Mouse (Mus musculus) liver, adult 2 months (tissue): ENCODE data around the gene Nppc. TPM values are rescaled to one million over a fixed set of nuclear protein-coding genes. Genes with fewer than 3 reads are reported as not detected.

Experiments used
- DNase-seq: peaks from one replicate; pipeline ENCODE4 v3.0.0-alpha.2; 2011; ENCODE audit warnings: low read depth, low spot score; ENCODE audit errors: extremely low read depth
- H3K27ac ChIP-seq: fragments of 200-500 bp; replicated peaks from 2 replicates; pipeline ENCODE4 v1.5.1; 2012; ENCODE audit warnings: low read depth, mild to moderate bottlenecking, control low read depth, inconsistent platforms, low read length; ENCODE audit not compliant: insufficient read depth
- H3K27me3 ChIP-seq: fragments of 200-500 bp; 2 replicates; pipeline ENCODE4 v1.6.1; 2012; ENCODE audit warnings: mild to moderate bottlenecking, moderate library complexity, low read length, inconsistent platforms; ENCODE audit not compliant: control insufficient read depth, insufficient read depth
- H3K36me3 ChIP-seq: fragments of 200-500 bp; 2 replicates; pipeline ENCODE4 v1.6.1; 2012; ENCODE audit warnings: low read length, inconsistent platforms; ENCODE audit not compliant: control insufficient read depth, insufficient read depth
- H3K4me1 ChIP-seq: fragments of 200-500 bp; 2 replicates; pipeline ENCODE4 v1.6.1; 2011; ENCODE audit warnings: low read length; ENCODE audit not compliant: control insufficient read depth, insufficient read depth
- H3K4me3 ChIP-seq: fragments of 200-500 bp; 2 replicates; pipeline ENCODE4 v1.5.1; 2011; ENCODE audit warnings: low read depth, mild to moderate bottlenecking, control low read depth, low read length, moderate library complexity; ENCODE audit not compliant: insufficient read depth
- H3K79me2 ChIP-seq: fragments of 200-500 bp; 2 replicates; pipeline ENCODE4 v1.6.1; 2012; ENCODE audit warnings: inconsistent platforms, mild to moderate bottlenecking, low read length, moderate library complexity; ENCODE audit not compliant: control insufficient read depth, insufficient read depth
- H3K9ac ChIP-seq: fragments of 200-500 bp; 2 replicates; pipeline ENCODE4 v1.6.1; 2012; ENCODE audit warnings: low read depth, mild to moderate bottlenecking, control low read depth, inconsistent platforms, low read length
- CTCF ChIP-seq: fragments of 200-500 bp; IDR thresholded peaks from 2 replicates; pipeline ENCODE4 v1.5.1; 2011; ENCODE audit warnings: low read depth, low read length, control low read depth
- POLR2A ChIP-seq: fragments of 200-500 bp; IDR thresholded peaks from 2 replicates; pipeline ENCODE4 v1.6.1; 2011; ENCODE audit warnings: low read length, control low read depth; ENCODE audit not compliant: insufficient read depth; ENCODE audit errors: extremely low read depth
- WGBS: fragments of 180-500 bp; shearing (Covaris S2); methylation state at CpG from one replicate; pipeline ENCODE4 v1.1.7; 2018; 5-methylcytosine and 5-hydroxymethylcytosine counted together
- polyA plus RNA-seq: library from polyadenylated mRNA; depleted of rRNA; stranded (reverse); fragments of >200 nt; gene quantifications from 2 replicates; pipeline ENCODE4 v1.2.3, GENCODE M21; 2012; rRNA removed
- total RNA-seq: library from RNA; depleted of rRNA; stranded (reverse); fragments of >200 nt; gene quantifications from 2 replicates; pipeline ENCODE4 v1.2.3, GENCODE M21; 2014; rRNA removed

The Nppc gene
- total RNA-seq: not detected in 2 replicates
- polyA plus RNA-seq: not detected in 2 replicates

DNA sequence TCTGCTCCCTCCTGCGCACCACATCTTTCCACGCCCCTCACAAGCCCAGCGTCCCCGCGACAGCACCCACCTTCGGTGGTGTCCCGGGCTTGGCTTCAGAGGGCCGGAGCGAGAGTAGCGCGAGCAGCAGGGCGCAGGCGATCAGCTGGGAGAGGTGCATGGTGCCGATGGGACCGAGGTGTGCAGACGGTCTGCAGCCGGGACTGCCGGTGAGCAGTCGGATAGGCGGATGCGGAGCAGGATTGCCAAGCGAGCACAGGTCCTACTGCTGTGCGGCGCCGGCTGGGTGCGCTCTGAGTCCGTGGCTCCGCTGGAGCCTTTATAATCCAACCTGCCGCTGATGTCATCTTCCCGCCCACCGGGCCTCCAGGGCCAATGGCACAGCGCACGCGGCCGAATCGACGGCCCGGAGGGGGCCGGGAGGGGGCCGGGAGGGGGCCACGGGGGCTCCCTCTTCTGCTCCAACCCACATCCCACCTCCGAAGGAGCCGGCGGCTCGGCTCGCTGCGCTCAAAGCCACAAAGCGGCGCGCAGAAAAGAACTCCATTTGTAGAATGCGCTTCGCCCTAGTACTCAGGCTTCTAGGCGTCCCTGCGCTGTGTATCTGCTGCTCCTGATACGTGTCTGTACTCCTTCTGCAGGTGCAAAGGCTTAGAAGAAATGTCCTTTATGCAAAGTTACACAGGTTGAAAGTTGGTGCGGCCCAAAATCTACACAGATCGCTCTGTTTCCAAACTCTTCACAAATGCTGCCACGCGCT, at the start of gene Nppc:
Gene Nppc, minus strand, starts transcription at position 293 of the 760 bp plus-strand sequence.
- H3K27me3 ChIP-seq: peaks cover 4% of the 10 kb centered on the region; the same call in 1 of the 2 replicates
- DNase-seq: peak; percentile 46

GRCm38 (mm10) chr1:86719391-86719790, 49.0 kb upstream of the Nppc start:
- no peak overlapping the region for H3K9ac ChIP-seq
- H3K27ac ChIP-seq: no peak overlapping the region
- H3K4me3 ChIP-seq: no peak overlapping the region
- H3K36me3 ChIP-seq: no peaks in the 10 kb centered on the region
- no peaks in the 10 kb centered on the region for H3K27me3 ChIP-seq
- no peak for DNase-seq
- peaks cover 9% of the 10 kb centered on the region for H3K4me1 ChIP-seq
- peaks cover 4% of the 10 kb centered on the region; the same call in 1 of the 2 replicates for H3K79me2 ChIP-seq
- TF ChIP-seq CTCF (no peak), POLR2A (no peak)
- WGBS: 78% methylated on average over 4 of the region's 4 CpGs

More for the DNA sequence above, at the start of gene Nppc:
- H3K79me2 ChIP-seq: no peaks in the 10 kb centered on the region
- H3K9ac ChIP-seq: peak within 1 kb of the TSS; percentile 6
- H3K4me3 ChIP-seq: peak within 1 kb of the TSS; percentile 37; the same call in 1 of the 2 replicates
- peaks cover 5% of the 10 kb centered on the region for H3K4me1 ChIP-seq
- no peaks in the 10 kb centered on the region for H3K36me3 ChIP-seq
- no peak within 1 kb of the TSS for H3K27ac ChIP-seq
- TF ChIP-seq POLR2A (peak; percentile 59; the same call in 1 of the 2 replicates), CTCF (peak; percentile 67)
- WGBS: 7% methylated on average over 59 of the region's 59 CpGs

DNA sequence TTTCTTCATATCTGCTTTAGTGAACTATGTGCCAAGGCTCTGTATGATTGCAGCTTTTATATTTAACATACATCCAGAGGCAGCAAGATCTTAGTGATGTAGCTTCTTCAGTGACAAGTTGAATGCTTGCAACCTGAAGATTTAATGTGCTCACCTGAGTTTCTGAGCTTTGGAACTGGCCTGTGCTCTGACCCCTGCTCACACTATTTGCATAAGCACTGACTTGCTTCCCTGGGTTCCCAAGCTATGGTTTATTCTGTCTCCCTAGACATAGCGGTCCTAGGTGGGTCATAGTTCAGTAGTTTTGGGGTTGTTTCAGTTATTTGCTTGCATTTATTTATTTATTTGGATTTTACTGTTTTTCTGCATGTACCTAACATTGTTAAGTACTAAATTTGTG, 47.8 kb upstream of the Nppc start:
- DNase-seq: peak; percentile 69
- peaks cover 4% of the 10 kb centered on the region; the same call in 1 of the 2 replicates for H3K79me2 ChIP-seq
- TF ChIP-seq POLR2A: no peak
- no peak for TF ChIP-seq CTCF
- no peaks in the 10 kb centered on the region for H3K36me3 ChIP-seq
- 26% methylated on average over 1 of the region's 1 CpGs for WGBS
- no peak overlapping the region for H3K9ac ChIP-seq
- H3K4me1 ChIP-seq: peaks cover 12% of the 10 kb centered on the region
- no peak overlapping the region for H3K27ac ChIP-seq
- no peaks in the 10 kb centered on the region for H3K27me3 ChIP-seq
- H3K4me3 ChIP-seq: no peak overlapping the region

GRCm38 (mm10) chr1:86713054-86713453, 42.7 kb upstream of the Nppc start:
- DNase-seq: peak; percentile 94
- Histone ChIP-seq H3K4me3 (no peak overlapping the region), H3K4me1 (peaks cover 17% of the 10 kb centered on the region), H3K36me3 (no peaks in the 10 kb centered on the region), H3K27me3 (no peaks in the 10 kb centered on the region), H3K27ac (peak overlapping the region; percentile 99), H3K79me2 (no peaks in the 10 kb centered on the region; the same call in 1 of the 2 replicates), H3K9ac (no peak overlapping the region)
- TF ChIP-seq CTCF (no peak), POLR2A (no peak)
- 56% methylated on average over 4 of the region's 4 CpGs for WGBS

DNA sequence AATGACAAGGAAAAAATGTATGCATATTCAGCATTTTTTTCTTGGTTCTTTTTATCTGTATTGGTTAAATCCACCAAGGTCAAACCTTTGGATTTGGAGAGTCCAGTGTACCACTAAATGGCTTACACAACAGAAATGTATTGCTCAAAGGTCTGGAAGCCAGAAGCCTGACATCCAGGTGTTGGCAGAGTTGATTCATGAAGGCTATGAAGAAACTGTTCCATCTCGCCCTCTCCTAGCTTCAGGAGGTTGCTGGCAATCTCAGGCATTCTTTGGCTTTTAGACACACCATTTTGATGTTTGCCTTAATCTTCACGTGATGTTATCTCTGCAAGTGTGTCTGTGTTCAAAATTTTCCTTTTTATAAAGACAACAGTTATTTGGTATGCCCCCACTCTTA, 41.7 kb upstream of the Nppc start:
- H3K9ac ChIP-seq: no peak overlapping the region
- peaks cover 3% of the 10 kb centered on the region; the same call in 1 of the 2 replicates for H3K79me2 ChIP-seq
- no peak for TF ChIP-seq POLR2A
- no peak for TF ChIP-seq CTCF
- H3K4me3 ChIP-seq: no peak overlapping the region
- WGBS: 22% methylated on average over 2 of the region's 2 CpGs
- peak; percentile 87 for DNase-seq
- H3K4me1 ChIP-seq: peaks cover 12% of the 10 kb centered on the region
- H3K27me3 ChIP-seq: no peaks in the 10 kb centered on the region
- no peaks in the 10 kb centered on the region for H3K36me3 ChIP-seq
- peak overlapping the region; percentile 78 for H3K27ac ChIP-seq

DNA sequence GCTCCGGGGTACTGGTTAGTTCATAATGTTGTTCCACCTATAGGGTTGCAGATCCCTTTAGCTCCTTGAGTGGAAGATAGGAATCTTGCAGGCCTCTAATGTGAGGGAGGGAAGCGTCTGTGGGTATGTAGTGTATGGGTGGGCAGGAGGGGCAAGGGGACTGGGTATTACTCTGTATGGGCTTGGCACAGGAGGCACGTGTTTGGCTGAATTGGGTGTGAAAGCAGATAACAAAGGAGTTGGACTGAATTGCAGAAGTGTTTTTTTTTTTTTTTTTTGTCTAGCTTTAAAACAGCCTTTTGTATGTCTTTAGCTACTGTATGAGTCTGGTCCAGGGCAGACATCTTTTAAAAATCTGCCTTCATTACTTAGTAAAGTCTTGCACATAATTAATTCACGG, 39.2 kb upstream of the Nppc start:
- no peak for DNase-seq
- no peak for TF ChIP-seq CTCF
- TF ChIP-seq POLR2A: no peak
- WGBS: 93% methylated on average over 4 of the region's 4 CpGs
- H3K4me1 ChIP-seq: peaks cover 13% of the 10 kb centered on the region
- no peak overlapping the region for H3K4me3 ChIP-seq
- peaks cover 13% of the 10 kb centered on the region for H3K79me2 ChIP-seq
- no peaks in the 10 kb centered on the region for H3K36me3 ChIP-seq
- no peaks in the 10 kb centered on the region for H3K27me3 ChIP-seq
- no peak overlapping the region for H3K27ac ChIP-seq
- H3K9ac ChIP-seq: no peak overlapping the region
